Mouse (Mus musculus) left cerebral cortex, postnatal 10 days (tissue): ENCODE measurements around the gene Cox6a2. TPM values are rescaled to one million over a fixed set of nuclear protein-coding genes. Genes with fewer than 3 reads are reported as not detected.
"Not testable (repeated sequence)": the region's sequence is repeated elsewhere in the genome, so short reads cannot be mapped to it uniquely, and the experiment has no call there.

Source experiments
- DNase-seq, 2 experiments: peaks; one replicate each; pipeline ENCODE4 v3.0.0; 2021 to 2022; ENCODE audit warnings: low spot score in 2 of 2, mixed read lengths in 1 of 2; ENCODE audit errors: extremely low spot score in 1 of 2
- intact Hi-C: fragments of 180-260 bp; cut with DNase I; formaldehyde crosslinking; loops from one replicate; pipeline ENCODE4 v1.15.1; 2025
- total RNA-seq, 2 experiments: library from RNA; stranded (reverse); gene quantifications; 2 replicates each; pipeline ENCODE4 v1.2.3; 2021

Gene Cox6a2
- total RNA-seq, 2 experiments from 2014 or later, result 8.8 to 9.4 TPM

GRCm38 (mm10) chr7:128158688-128159354 is 47.4 kb downstream of the Cox6a2 start:
- DNase-seq, intact Hi-C loops: not testable (repeated sequence)

Other genes starting within 250 kb of the Cox6a2 start
- gene Fus, start 238.9 kb downstream of the Cox6a2 start, total RNA-seq, result 100 to 1,000 TPM; 387 to 389 TPM
- gene Pycard, start 212.5 kb downstream of the Cox6a2 start, total RNA-seq, result 1 to 10 TPM; 3.7 to 5.5 TPM
- under 1 TPM; 0.39 to 0.62 TPM for gene Trim72, start 202.4 kb downstream of the Cox6a2 start, total RNA-seq
- gene Itgam, start 143.7 kb downstream of the Cox6a2 start, total RNA-seq, result 1 to 10 TPM; 8.5 to 8.7 TPM
- gene Gm49368, start 143.7 kb downstream of the Cox6a2 start, total RNA-seq, result under 1 TPM in 1 of 2 experiments, not detected in 1; 0.09 TPM
- gene Itgax, start 76.8 kb downstream of the Cox6a2 start, total RNA-seq, result under 1 TPM in 1 of 2 experiments, not detected in 1; 0.30 TPM
- gene Itgad, start 52.0 kb downstream of the Cox6a2 start, total RNA-seq, result under 1 TPM; 0.14 to 0.17 TPM
- gene Armc5, start 31.0 kb upstream of the Cox6a2 start, total RNA-seq, result 10 to 100 TPM; 10.8 to 11.5 TPM
- gene 9130023H24Rik, start 31.6 kb upstream of the Cox6a2 start, total RNA-seq, result 1 to 10 TPM; 3.8 to 4.1 TPM
- gene Tgfb1i1, start 40.4 kb upstream of the Cox6a2 start, total RNA-seq, result 10 to 100 TPM; 33.0 to 35.9 TPM
- gene Slc5a2, start 59.3 kb upstream of the Cox6a2 start, total RNA-seq, result not detected
- 10 to 100 TPM; 25.1 to 25.4 TPM for gene BC017158, start 91.8 kb upstream of the Cox6a2 start, total RNA-seq
- 10 to 100 TPM; 46.4 to 50.8 TPM for gene Rgs10, start 212.4 kb upstream of the Cox6a2 start, total RNA-seq